Comparison of ENCODE assay signal across 8 mouse cellular contexts in genomic region chr3:136725311-136726156, GRCm38 (mm10). TPM values are rescaled to one million over a fixed set of nuclear protein-coding genes. Genes with fewer than 3 reads are reported as not detected.
DNase-seq lines count a peak whose midpoint lies in the region; TF ChIP-seq lines count a peak whose summit lies in the region.

No protein-coding gene starts in this region.

- peak overlapping the region; percentile 26; the same call in 1 of the 2 replicates for H3K4me3 ChIP-seq in kidney, adult 2 months (ENCODE audit: insufficient read depth, low read depth, low read length)

- no peaks in the 10 kb centered on the region for H3K36me3 ChIP-seq in kidney, adult 2 months (ENCODE audit: control insufficient read depth, insufficient read depth, low read length)

- peak; percentile 58 for DNase-seq in right cerebral cortex, adult 18-20 months
- no peak for DNase-seq in right cerebral cortex, postnatal 4 days
- DNase-seq in cerebellum, adult 11 months: peak; percentile 77
- peak; percentile 84 for DNase-seq in gastrocnemius, postnatal 25 days
- DNase-seq in kidney, adult 2 months: peak; percentile 66
- peak; percentile 61 to 74 for DNase-seq in lung, adult 18-20 months
- peak; percentile 28 for DNase-seq in right cerebral cortex, postnatal 14 days
- no peak for DNase-seq in thymus, adult 18-20 months

- TF ChIP-seq POLR2A in kidney, adult 2 months (IDR thresholded peaks at IDR 0.05; ENCODE audit: low read depth, low read length): no peak

- TF ChIP-seq CTCF in kidney, adult 2 months (conservative IDR thresholded peaks at IDR 0.05; ENCODE audit: insufficient read depth, insufficient read length, low read depth, low read length): no peak

- no peaks in the 10 kb centered on the region for H3K27me3 ChIP-seq in kidney, adult 2 months (replicated peaks; ENCODE audit: control insufficient read depth, insufficient read depth, low read length)

- H3K4me1 ChIP-seq in kidney, adult 2 months (ENCODE audit: control insufficient read depth, insufficient read depth, low read length): peaks cover 7% of the 10 kb centered on the region; the same call in 1 of the 2 replicates

- 45% methylated on average over 7 of the region's 7 CpGs for WGBS in kidney, adult 2 months

- peak overlapping the region; percentile 12; the same call in 1 of the 2 replicates for H3K27ac ChIP-seq in kidney, adult 2 months (ENCODE audit: insufficient read depth, low read depth, low read length)

RNA-seq across cellular contexts. Expression of gene Ppp3ca, which starts 55.6 kb away (rescaled TPM):
- total RNA-seq in gastrocnemius, postnatal 25 days (2021): 100 to 1,000 TPM; 130 to 149 TPM
- 12.0 and 14.0 TPM in 2 replicates for polyA plus RNA-seq in kidney, adult 2 months (2012; rRNA removed)

Comparison
In these comparisons a context has a peak if more than half of its experiments do, and no peak if none do; other contexts are left out.
1. DNase-seq: peak in right cerebral cortex, adult 18-20 months (single experiment), cerebellum, adult 11 months (single experiment), gastrocnemius, postnatal 25 days (single experiment), kidney, adult 2 months (single experiment), lung, adult 18-20 months (2 of 2) and right cerebral cortex, postnatal 14 days (single experiment); none in right cerebral cortex, postnatal 4 days (single experiment) and thymus, adult 18-20 months (0 of 2).